31 mouse cellular contexts compared by ENCODE assay signal in genomic region chr11:94617646-94618045, GRCm38 (mm10). TPM values are rescaled to one million over a fixed set of nuclear protein-coding genes. Genes with fewer than 3 reads are reported as not detected.
"Had no signal": no experiment of that assay in that cellular context is flagged by ENCODE, and none has a peak within 500 bp of the region (broad histone marks: within the 10 kb centered on the region; RNA-seq: fewer than 3 reads in every experiment).

No protein-coding gene starts in this region.

- H3K4me3 ChIP-seq: limb, embryonic 10.5 days; limb, embryonic 12.5 days; limb, embryonic 13.5 days; limb, embryonic 15.5 days; liver, embryonic 12.5 days; liver, embryonic 13.5 days; liver, embryonic 15.5 days; lung, embryonic 15.5 days; megakaryocyte, embryonic 14.5 days; midbrain, embryonic 10.5 days; midbrain, embryonic 12.5 days; midbrain, embryonic 13.5 days; midbrain, embryonic 15.5 days; myocyte had no signal

- DNase-seq: left cerebral cortex, postnatal 4 days; liver; liver, embryonic 13.5 days; lung, adult 18-20 months; lung, adult 2 months; lung, embryonic 14.5 days; lung, postnatal 10 days; lung, postnatal 14 days; lung, postnatal 36 days; lung, postnatal 4 days; midbrain, embryonic 14.5 days had no signal

- H3K27me3 ChIP-seq: limb, embryonic 15.5 days; liver, embryonic 15.5 days; lung, embryonic 15.5 days; midbrain, embryonic 15.5 days had no signal

- H3K27ac ChIP-seq: limb, embryonic 10.5 days; limb, embryonic 12.5 days; limb, embryonic 13.5 days; limb, embryonic 15.5 days; liver, embryonic 12.5 days; liver, embryonic 13.5 days; liver, embryonic 14.5 days; liver, embryonic 15.5 days; lung, embryonic 15.5 days; macrophage; midbrain, embryonic 10.5 days; midbrain, embryonic 12.5 days; midbrain, embryonic 13.5 days; midbrain, embryonic 15.5 days had no signal

- H3K4me2 ChIP-seq: limb, embryonic 12.5 days; limb, embryonic 13.5 days; limb, embryonic 15.5 days; liver, embryonic 11.5 days; liver, embryonic 12.5 days; liver, embryonic 13.5 days; liver, embryonic 15.5 days; lung, embryonic 14.5 days; lung, embryonic 15.5 days; midbrain, embryonic 11.5 days; midbrain, embryonic 12.5 days; midbrain, embryonic 13.5 days; midbrain, embryonic 15.5 days had no signal

- H3K9ac ChIP-seq: limb, embryonic 12.5 days; limb, embryonic 13.5 days; limb, embryonic 15.5 days; liver, embryonic 12.5 days; liver, embryonic 13.5 days; liver, embryonic 14.5 days; liver, embryonic 15.5 days; lung, embryonic 14.5 days; lung, embryonic 15.5 days; midbrain, embryonic 12.5 days; midbrain, embryonic 13.5 days; midbrain, embryonic 15.5 days had no signal

- ATAC-seq: liver, embryonic 12.5 days; lung, postnatal 0 days; midbrain, embryonic 13.5 days; midbrain, embryonic 15.5 days; midbrain, embryonic 16.5 days had no signal

- H3K4me1 ChIP-seq: limb, embryonic 10.5 days; limb, embryonic 12.5 days; limb, embryonic 13.5 days; limb, embryonic 15.5 days; liver, embryonic 12.5 days; liver, embryonic 13.5 days; liver, embryonic 15.5 days; lung, embryonic 15.5 days; midbrain, embryonic 15.5 days had no signal

- H3K9me3 ChIP-seq: limb, embryonic 10.5 days; limb, embryonic 13.5 days; limb, embryonic 15.5 days; liver, embryonic 12.5 days; liver, embryonic 13.5 days; liver, embryonic 15.5 days; lung, embryonic 15.5 days; midbrain, embryonic 12.5 days; midbrain, embryonic 15.5 days had no signal

- H3K36me3 ChIP-seq: limb, embryonic 10.5 days; limb, embryonic 12.5 days; limb, embryonic 13.5 days; limb, embryonic 15.5 days; liver, embryonic 12.5 days; liver, embryonic 13.5 days; liver, embryonic 15.5 days; lung, embryonic 15.5 days; midbrain, embryonic 10.5 days; midbrain, embryonic 12.5 days; midbrain, embryonic 13.5 days; midbrain, embryonic 15.5 days had no signal

RNA-seq across cellular contexts. Expression of gene Eme1, which starts 36.1 kb away (rescaled TPM):
- polyA plus RNA-seq: liver, adult 2 months had no signal

RNA-seq across cellular contexts. Expression of gene Chad, which starts 52.8 kb away (rescaled TPM):
- polyA plus RNA-seq: liver, adult 2 months; liver, embryonic 12.5 days; liver, embryonic 13.5 days; macrophage; midbrain, embryonic 14.5 days had no signal
